Mouse (Mus musculus) neural tube, embryonic 12.5 days (tissue): ENCODE data around the gene Rtl8c. TPM values are rescaled to one million over a fixed set of nuclear protein-coding genes. Genes with fewer than 3 reads are reported as not detected.
"Not testable (repeated sequence)": the region's sequence is repeated elsewhere in the genome, so short reads cannot be mapped to it uniquely, and the experiment has no call there.

Source experiments
- ATAC-seq: fragments of 200-750 bp; cut with Nextera tagmentation; 2 replicates; pipeline ENCODE4 v1.8.0; 2017; ENCODE audit warnings: low read depth, mild to moderate bottlenecking, moderate TSS enrichment, moderate library complexity; ENCODE audit not compliant: low FRiP score
- H3K27ac ChIP-seq: fragments of 300-500 bp; sonication (generic); 2 replicates; pipeline ENCODE4 v1.5.1; 2016
- H3K27me3 ChIP-seq: fragments of 300-500 bp; sonication (generic); replicated peaks from 2 replicates; pipeline ENCODE4 v1.6.1; 2016; ENCODE audit warnings: mild to moderate bottlenecking
- H3K36me3 ChIP-seq: fragments of 300-500 bp; sonication (generic); 2 replicates; pipeline ENCODE4 v1.6.1; 2016; ENCODE audit warnings: mild to moderate bottlenecking
- H3K4me1 ChIP-seq: fragments of 300-500 bp; sonication (generic); 2 replicates; pipeline ENCODE4 v1.6.1; 2016
- H3K4me2 ChIP-seq: fragments of 300-500 bp; sonication (generic); replicated peaks from 2 replicates; pipeline ENCODE4 v1.6.1; 2016; ENCODE audit warnings: mild to moderate bottlenecking
- H3K4me3 ChIP-seq: fragments of 300-500 bp; sonication (generic); 2 replicates; pipeline ENCODE4 v1.5.1; 2016
- H3K9ac ChIP-seq: fragments of 300-500 bp; sonication (generic); 2 replicates; pipeline ENCODE4 v1.6.1; 2016; ENCODE audit warnings: mild to moderate bottlenecking
- H3K9me3 ChIP-seq: fragments of 300-500 bp; sonication (generic); 2 replicates; pipeline ENCODE4 v1.6.1; 2016; ENCODE audit warnings: mild to moderate bottlenecking
- WGBS: fragments of 180-500 bp; shearing (Covaris S2); methylation state at CpG from one replicate; pipeline ENCODE4 v1.1.7; 2016; 5-methylcytosine and 5-hydroxymethylcytosine counted together
- polyA plus RNA-seq: library from polyadenylated mRNA; unstranded; fragments of >200 nt; fragmentation: Nextera tagmentation; extraction: Ambion mirVana; gene quantifications from 2 replicates; pipeline ENCODE4 v1.2.1, GENCODE M21; 2016

Gene Rtl8c
- 111 and 113 TPM in 2 replicates for polyA plus RNA-seq

DNA sequence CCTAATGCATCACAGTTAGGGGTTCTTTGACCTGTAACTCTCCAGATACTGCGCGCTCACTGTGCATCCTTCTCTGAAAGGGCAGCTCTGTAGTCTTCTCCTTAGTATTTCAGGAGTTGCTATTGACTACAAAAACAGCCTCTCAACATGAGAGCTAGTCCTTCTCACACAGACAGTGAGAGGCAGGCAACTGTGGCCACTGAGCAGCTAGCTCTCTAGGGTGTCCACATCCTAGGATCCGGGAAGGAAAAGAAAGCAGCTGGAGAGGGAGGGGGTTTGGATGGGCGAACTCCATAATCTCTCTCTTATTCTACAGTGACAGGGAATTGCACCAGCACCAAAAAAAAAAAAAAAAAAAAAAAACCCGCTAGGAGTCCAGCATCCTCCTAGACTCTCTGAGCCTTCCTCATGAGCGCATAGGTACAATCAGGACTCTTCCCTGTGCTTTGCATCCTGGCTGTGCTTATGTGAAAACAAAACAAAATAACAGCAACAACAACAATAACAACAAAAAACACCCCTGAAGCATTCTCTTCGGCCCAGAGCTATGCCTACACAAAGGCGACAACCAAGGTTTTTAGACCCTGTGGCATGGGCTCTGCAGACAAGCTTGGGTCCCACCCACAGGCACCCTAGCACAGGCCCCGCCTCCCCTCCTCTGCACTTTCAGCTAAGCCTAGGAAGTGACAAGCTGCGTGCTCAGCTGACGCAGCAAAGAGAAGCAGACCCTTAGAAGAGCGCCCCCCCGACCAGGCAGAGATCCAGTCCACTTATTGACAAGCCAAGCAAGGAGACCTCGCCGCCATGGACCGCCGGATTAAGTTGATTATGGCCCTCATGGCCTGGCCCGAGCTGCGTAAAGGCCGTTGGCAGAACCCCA lies at the start of gene Rtl8c:
Rtl8c (plus strand) TSS at position 791 of the 880 bp plus-strand sequence.
- 23% methylated on average over 20 of the region's 20 CpGs for WGBS

DNA sequence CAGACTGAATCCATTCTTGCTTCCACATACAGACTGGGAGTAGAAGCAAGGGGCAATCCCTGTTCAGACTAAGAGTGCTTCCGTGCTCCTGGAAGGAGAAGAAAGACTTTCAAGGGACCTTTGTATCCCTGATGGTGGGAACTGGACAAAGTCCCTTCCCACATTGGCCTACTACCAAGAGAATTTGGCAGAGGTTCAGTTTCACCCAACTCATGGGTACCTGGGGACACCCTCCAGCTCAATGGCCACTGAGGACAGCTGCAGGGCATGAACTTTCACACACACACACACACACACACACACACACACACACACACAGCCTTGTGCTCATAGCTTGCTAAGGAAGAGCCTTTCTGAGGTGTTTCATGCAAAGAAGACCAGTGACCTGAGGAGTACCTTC lies 28.5 kb upstream of the Rtl8c start:
- Histone ChIP-seq H3K4me1 (no peaks in the 10 kb centered on the region), H3K4me3 (no peak overlapping the region), H3K9me3 (no peaks in the 10 kb centered on the region), H3K4me2 (no peak overlapping the region), H3K27me3 (no peaks in the 10 kb centered on the region), H3K27ac (no peak overlapping the region), H3K36me3 (no peaks in the 10 kb centered on the region), H3K9ac (no peak overlapping the region)
- ATAC-seq: no peak
- 94% methylated on average over 1 of the region's 1 CpGs for WGBS

More for the DNA sequence above, at the start of gene Rtl8c:
- Histone ChIP-seq H3K4me3 (peak within 1 kb of the TSS; percentile 36), H3K27ac (no peak within 1 kb of the TSS; the same call in 1 of the 2 replicates), H3K4me2 (peak within 1 kb of the TSS; percentile 56), H3K36me3 (no peaks in the 10 kb centered on the region), H3K27me3 (no peaks in the 10 kb centered on the region), H3K9me3 (no peaks in the 10 kb centered on the region), H3K4me1 (no peaks in the 10 kb centered on the region), H3K9ac (peak within 1 kb of the TSS; percentile 61)
- ATAC-seq: peak; percentile 92

DNA sequence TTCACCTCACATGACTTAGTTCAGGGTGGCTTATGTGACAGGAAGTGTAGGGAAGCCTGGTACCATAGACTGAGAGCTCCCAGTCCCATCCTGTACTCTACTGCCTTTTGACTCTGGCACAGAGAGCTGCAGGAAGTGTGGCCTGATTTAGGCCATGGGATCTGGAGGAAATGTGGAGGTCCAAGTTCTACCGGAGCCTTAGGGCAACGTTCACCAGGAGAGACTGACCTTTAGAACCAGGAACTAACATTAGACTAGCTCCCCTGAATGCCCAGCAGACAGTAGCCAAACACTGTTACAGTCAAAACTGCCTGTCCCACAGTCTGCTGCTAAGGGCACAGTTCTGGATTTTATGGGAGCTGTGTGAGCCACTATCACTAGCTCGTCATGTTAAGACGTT lies 26.4 kb upstream of the Rtl8c start:
- H3K4me1 ChIP-seq, H3K27me3 ChIP-seq, H3K9me3 ChIP-seq, H3K36me3 ChIP-seq, ATAC-seq, H3K4me2 ChIP-seq, H3K4me3 ChIP-seq, H3K27ac ChIP-seq, H3K9ac ChIP-seq: not testable (repeated sequence)
- 91% methylated on average over 2 of the region's 4 CpGs for WGBS

DNA sequence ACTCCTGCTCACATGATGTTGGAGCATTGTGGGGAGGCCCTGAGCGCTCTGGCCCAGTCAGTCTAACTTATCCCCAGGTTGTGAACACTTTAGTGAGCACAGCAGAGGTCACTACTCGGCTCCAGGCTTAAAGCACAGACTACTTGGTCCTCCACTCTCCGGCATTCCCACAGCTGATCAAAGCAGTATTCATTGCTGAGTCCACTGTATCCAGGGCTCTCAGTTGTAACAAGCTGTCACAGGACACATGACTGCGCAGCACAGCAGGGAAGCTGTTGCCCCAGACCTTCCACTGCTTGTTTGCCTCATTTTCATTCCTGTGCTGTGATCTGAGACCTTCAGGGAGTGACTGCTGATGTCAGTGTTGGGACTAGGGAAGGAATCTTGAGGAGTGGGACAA lies 24.4 kb upstream of the Rtl8c start:
- H3K27me3 ChIP-seq, H3K4me2 ChIP-seq, H3K9me3 ChIP-seq, H3K4me1 ChIP-seq, H3K36me3 ChIP-seq, H3K27ac ChIP-seq, ATAC-seq, H3K4me3 ChIP-seq, H3K9ac ChIP-seq: not testable (repeated sequence)
- WGBS: 69% methylated on average over 4 of the region's 4 CpGs

DNA sequence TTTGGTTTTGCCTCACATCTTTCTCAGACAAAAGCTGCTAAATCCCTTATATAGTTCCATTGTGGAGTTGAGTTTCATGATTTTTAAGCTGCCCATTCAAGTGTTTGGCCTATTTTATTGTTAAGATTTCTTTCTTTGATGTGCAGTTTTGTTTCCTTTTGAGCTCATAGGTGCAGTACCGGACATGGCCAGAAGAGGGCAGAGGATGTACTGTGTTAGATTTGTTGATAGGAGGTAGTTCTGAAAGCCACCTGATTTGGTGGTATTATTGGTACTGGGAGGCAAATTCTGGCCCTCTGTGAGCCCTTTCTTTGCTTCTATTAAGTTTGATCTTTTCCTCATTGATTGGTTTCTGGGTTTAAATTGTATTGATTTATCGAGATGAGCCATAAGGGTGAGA lies 7.8 kb upstream of the Rtl8c start:
- not testable (repeated sequence) for H3K9me3 ChIP-seq

DNA sequence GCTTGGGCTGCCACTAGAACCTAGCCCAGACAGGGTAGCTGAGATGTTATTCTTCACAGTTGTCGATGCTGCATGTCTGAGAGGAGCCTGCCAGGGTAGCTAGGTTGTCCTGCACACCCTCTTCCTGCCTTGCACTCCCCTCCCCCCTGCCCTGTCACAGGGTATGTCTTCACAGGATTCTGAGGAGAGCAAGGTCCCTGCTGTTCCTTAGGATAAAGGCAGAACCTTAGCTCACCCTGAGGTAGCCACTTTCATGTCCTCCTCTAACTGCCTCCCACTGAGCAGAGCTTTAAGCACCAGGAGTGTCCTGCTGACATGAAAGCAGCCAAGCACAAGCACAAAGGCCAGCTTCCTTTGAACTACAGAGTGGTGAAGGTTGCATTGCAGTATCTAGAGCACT lies 1.7 kb upstream of the Rtl8c start:
- ATAC-seq, H3K27ac ChIP-seq, H3K27me3 ChIP-seq, H3K4me2 ChIP-seq, H3K4me1 ChIP-seq, H3K9me3 ChIP-seq, H3K36me3 ChIP-seq, H3K4me3 ChIP-seq, H3K9ac ChIP-seq: not testable (repeated sequence)
- 25% methylated on average over 1 of the region's 1 CpGs for WGBS

More for the DNA sequence above, 7.8 kb upstream of the Rtl8c start:
- not testable (repeated sequence) for H3K4me2 ChIP-seq, H3K27ac ChIP-seq, H3K36me3 ChIP-seq, H3K4me1 ChIP-seq, ATAC-seq, H3K4me3 ChIP-seq, H3K27me3 ChIP-seq, H3K9ac ChIP-seq
- 23% methylated on average over 2 of the region's 2 CpGs for WGBS

DNA sequence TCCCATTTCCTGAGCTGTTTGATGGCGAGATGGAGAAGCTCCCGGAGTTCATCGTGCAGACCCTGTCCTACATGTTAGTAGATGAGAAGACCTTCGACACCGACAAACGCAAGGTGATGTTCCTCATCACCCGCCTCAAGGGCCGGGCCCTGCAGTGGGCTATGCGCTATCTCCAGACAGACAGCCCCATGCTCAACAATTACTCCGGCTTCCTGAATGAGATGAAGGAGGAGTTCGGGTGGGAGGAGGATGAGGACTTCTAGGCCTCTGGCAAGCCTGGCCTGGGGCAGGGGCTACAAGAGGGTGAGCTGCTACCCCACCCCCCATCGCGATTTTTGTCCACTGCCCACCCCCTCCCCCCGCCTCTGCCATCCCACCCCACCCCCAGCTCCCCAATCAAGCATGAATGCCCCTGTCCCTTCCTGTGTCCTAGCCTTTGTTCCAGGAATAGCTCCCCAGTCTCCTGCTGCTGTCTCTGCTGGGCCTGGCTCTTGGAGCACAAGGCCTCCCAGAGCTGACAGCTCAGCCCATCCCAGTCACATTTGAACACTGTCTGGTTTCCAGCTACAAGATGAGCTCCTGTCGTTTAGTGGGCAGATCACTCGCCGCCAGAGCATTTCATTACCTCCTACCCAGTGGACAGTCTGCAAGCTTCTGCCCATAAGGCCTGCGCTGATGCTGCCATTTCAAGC lies 436 bp downstream of the Rtl8c start:
- H3K36me3 ChIP-seq: no peaks in the 10 kb centered on the region
- no peaks in the 10 kb centered on the region for H3K4me1 ChIP-seq
- peak overlapping the region; percentile 61 for H3K9ac ChIP-seq
- 22% methylated on average over 18 of the region's 18 CpGs for WGBS
- peak overlapping the region; percentile 56 for H3K4me2 ChIP-seq
- peak overlapping the region; percentile 36 for H3K4me3 ChIP-seq
- no peak overlapping the region; the same call in 1 of the 2 replicates for H3K27ac ChIP-seq
- peak; percentile 73 for ATAC-seq
- H3K27me3 ChIP-seq: no peaks in the 10 kb centered on the region
- no peaks in the 10 kb centered on the region for H3K9me3 ChIP-seq

DNA sequence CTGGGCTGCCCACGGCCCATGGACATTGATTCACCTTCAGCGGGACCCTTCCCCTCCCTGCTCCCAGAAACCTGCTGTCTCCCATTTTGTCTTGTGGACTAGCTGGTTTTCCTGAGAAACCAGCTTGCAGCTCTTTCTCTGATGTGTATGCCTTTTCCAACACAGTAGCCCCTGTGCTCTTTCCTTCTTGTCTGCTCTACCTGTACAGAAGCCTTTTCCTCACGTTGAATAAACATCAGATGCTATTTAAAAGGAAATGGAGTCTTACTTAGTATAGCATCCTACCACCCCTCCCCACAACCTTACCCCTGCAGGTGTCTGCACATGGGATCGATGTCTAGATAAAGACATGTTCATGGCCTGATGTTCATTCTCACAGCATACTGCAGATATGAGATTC lies 1.0 kb downstream of the Rtl8c start, which contains the start of gene Gm14597:
Gm14597 (minus strand) TSS at position 101 of the 400 bp plus-strand sequence.
- H3K27ac ChIP-seq, H3K4me1 ChIP-seq, ATAC-seq, H3K36me3 ChIP-seq, H3K9me3 ChIP-seq, H3K27me3 ChIP-seq: not testable (repeated sequence)
- Histone ChIP-seq H3K9ac (peak within 1 kb of the TSS; percentile 61), H3K4me2 (peak within 1 kb of the TSS; percentile 56), H3K4me3 (peak within 1 kb of the TSS; percentile 36)
- WGBS: 57% methylated on average over 3 of the region's 4 CpGs

DNA sequence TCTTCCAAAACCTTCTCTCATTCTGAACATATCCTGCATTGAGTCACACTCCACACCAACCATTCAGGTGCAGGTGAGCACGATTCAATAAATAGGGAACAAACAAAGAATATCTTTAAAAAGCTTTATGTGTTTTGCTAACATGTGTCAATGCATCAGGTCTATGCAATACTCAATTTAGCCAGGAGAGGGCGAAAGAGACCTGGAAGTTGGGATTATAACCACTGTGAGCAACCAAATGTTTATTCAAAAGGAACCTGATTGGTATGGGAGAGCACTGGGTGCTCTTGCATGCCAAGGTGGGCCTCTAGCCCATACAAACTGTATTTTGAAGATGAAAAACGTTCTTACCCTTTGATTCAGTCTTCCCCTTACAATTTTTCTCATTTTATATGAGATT lies 2.7 kb downstream of the Rtl8c start:
- Histone ChIP-seq H3K9me3 (no peaks in the 10 kb centered on the region), H3K27ac (no peak overlapping the region), H3K4me2 (no peak overlapping the region), H3K36me3 (no peaks in the 10 kb centered on the region), H3K4me3 (no peak overlapping the region), H3K27me3 (no peaks in the 10 kb centered on the region), H3K4me1 (no peaks in the 10 kb centered on the region), H3K9ac (no peak overlapping the region)
- ATAC-seq: no peak
- WGBS: 4% methylated on average over 3 of the region's 3 CpGs

DNA sequence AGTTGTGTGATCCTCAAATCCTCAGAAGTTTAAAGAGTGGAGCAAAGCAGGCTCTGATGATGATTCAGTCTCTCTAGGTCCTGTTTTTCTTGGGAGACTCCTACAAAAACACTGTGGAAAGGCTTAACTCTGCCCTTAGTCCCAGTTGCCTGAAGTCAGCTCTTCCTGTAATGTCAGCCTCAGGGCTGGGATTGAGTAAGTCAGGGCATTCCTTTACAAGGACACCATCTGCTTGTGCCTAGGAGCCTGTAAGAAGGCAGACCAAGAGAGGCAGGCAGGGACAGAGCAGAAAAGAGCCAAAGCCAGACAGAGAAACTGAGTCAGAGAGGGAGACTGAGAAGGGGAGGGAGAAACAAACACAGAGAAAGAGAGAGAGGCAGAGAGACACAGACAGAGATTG lies 3.6 kb downstream of the Rtl8c start:
- H3K9me3 ChIP-seq, H3K27ac ChIP-seq, H3K27me3 ChIP-seq, H3K36me3 ChIP-seq, H3K9ac ChIP-seq, ATAC-seq, H3K4me1 ChIP-seq, H3K4me2 ChIP-seq, H3K4me3 ChIP-seq: not testable (repeated sequence)

DNA sequence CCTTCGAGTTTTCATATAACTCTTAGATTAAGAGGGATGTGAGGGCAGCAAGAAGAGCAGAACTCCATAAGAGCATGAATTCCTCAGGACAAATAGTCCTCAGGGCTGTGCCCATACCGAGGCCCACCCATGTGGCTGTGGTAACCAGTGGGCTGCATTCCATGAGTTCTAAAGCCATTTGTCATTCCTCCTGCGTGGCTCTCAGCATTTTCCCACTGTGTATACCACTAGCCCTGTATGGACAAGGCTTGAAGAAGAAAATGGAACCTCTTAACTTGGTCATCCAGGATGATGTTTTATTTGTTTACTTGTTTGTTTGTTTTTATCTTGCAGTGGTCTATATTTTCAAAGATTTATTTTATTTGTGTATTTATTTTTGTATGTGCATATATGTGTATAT lies 30.3 kb downstream of the Rtl8c start:
- not testable (repeated sequence) for H3K4me2 ChIP-seq, H3K9ac ChIP-seq, ATAC-seq, H3K27ac ChIP-seq, H3K4me1 ChIP-seq, H3K27me3 ChIP-seq, H3K4me3 ChIP-seq, H3K9me3 ChIP-seq, H3K36me3 ChIP-seq
- WGBS: 56% methylated on average over 3 of the region's 3 CpGs

DNA sequence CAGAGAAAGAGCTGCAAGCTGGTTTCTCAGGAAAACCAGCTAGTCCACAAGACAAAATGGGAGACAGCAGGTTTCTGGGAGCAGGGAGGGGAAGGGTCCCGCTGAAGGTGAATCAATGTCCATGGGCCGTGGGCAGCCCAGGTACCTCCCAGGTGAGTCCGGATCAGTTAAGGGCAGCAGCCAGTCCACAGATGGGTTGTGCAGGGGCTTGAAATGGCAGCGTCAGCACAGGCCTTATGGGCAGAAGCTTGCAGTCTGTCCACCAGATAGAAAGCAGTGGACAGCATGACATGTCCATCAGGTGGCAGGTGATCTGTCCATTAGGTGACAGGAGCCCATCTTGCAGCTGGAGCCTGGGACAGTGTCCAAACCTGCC lies 34.8 kb downstream of the Rtl8c start:
- 0 out of 2 replicates have a peak overlapping the region, but pooled peaks have one; percentile 26 for H3K9ac ChIP-seq
- H3K27ac ChIP-seq, H3K9me3 ChIP-seq, H3K27me3 ChIP-seq, H3K4me1 ChIP-seq, H3K36me3 ChIP-seq: not testable (repeated sequence)
- H3K4me3 ChIP-seq: 0 out of 2 replicates have a peak overlapping the region, but pooled peaks have one; percentile 16
- WGBS: 57% methylated on average over 4 of the region's 4 CpGs
- ATAC-seq: peak; percentile 25
- peak overlapping the region; percentile 45 for H3K4me2 ChIP-seq
